Mouse (Mus musculus): ENCODE measurements around the gene Adrm1.

Gene Adrm1

DNA sequence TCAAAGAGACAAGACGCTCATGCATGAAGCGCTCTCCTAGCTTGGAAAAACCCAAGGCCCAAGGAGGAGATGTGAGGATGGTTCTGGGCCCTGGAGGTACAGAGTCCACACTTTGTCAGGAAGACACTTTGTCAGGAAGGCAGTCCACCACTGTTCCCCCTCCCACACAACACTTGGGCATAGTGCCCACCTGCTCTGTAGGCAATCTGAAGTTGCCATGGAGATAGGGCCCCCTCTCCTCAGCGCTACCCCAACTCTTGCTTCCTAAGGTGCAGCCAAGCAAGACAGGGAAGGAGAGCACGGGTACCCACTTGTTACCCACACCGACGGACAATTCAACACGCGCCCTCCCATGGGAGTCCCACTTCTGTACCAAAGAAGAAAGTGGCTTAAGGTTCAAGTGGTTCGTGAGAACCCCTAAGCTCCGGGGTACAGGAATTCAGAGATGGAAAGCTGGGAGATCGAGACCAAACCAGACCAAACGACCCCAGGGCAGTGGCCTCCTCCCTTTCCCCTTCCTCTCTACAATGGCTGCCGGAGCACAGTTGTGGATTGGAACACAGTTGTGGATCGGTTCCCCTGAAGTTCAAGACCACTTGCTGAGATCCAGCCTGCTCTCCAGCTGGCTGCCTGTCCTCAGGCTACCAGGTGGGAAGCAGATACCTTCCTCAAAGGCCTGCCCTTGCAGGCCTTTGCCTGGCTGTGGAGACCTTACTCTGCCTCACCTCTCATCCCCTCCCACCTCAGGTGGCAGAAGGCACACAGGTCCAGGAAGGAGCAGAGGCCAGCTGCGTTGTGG lies 48.1 kb downstream of the Adrm1 start:
- no peak for DNase-seq (ENCODE audit: low spot score)

DNA sequence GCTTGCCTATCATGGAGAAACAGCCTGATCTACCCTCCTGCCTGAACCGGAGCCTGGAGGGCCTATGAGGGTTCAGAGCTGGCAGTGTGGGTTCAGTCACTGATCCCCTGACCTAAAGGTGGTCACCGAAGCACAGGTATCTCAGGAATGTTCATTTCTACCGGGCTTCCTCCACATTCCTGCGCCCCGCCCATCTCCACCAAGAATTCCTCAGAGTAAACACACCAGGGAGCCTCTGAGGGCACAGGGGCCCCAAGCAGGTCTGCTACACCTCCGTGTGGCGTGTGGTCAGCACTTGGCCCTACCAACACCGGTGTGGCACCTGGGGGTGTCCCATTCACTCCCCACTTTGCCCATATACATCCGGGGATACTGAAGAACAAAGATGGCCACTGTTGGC lies 48.9 kb downstream of the Adrm1 start:
- DNase-seq (ENCODE audit: low spot score), result no peak

DNA sequence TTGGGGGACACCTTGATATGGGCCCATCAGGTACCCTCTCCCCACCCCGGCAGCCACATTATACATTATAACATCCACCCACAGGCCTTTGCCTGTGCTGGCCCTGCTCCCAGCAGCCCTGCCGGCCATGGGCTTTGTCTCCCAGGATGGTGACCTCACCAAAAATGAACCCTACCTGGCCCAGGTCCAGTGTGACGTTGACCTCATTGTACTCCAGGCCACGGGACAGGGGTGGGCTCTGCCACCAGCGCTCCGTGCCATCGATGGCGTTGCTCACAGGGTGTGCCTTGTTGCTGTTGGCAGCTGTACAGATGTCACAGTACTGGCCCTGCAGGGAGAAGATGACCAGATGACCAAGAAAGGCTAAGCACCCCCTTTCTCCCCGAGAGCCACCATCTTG lies 49.8 kb downstream of the Adrm1 start:
- DNase-seq (ENCODE audit: low spot score), result no peak

DNA sequence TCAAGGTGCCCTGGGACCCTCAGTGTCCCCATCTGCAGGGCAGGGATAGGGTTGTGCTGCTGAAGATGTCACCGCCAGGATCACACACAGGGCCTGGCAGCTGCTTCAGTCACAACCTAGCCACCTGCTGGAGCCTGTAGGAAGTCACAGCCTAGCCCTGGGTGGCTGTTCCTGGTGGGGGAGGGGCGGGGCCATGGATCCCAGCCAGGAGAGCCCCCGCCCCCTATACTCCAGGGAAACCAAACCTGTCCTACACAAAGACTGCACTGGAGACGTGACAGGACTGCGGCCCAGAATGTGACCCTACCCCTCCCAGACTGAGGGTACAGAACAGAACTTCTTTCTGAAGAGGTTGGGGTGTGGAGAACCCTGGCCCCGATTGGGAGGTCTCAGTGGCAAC lies 51.0 kb downstream of the Adrm1 start:
- peak; percentile 54 for DNase-seq (ENCODE audit: low spot score)

GRCm38 (mm10) chr2:180224647-180225043 lies 53.4 kb downstream of the Adrm1 start:
- no peak for DNase-seq (ENCODE audit: low spot score)

DNA sequence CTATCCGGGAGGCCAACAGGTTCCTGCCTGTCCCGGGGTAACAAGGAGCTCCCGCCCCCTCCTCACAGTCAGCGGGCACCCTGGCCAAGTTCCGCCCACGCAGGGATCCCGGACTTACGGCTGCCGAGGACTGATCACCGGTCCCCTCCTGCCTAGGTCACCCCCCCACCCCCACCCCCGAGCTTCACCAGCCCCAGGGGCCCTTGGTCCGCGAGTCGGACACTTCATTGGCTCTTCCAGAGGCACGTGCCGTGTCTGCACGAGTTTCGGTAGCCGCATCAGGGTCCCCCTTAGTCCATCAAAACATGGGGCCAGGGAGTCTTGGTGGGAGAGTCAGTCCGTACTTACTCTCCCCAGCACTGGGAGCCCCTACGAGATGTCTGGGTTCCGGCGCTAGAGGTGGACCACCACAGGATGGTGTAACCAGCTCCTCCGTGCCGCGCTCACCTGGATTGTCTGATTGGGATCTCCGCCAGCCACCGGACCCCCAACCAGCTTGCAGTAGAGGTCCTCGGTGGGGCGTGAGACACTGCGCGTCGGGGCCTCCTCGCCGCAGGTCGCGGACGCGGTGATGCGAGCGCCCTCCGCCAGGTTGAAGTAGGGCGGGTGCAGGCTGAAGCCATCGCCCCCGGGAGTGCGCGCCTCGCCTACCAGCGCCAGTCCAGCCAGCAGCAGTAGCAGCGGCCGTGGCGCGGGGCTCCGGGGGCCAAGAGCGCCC lies 53.9 kb downstream of the Adrm1 start:
- peak; percentile 62 for DNase-seq (ENCODE audit: low spot score)

Measured in embryo, embryonic 10.5 days (tissue).